Mouse (Mus musculus) ovary, postnatal 14 days (tissue): ENCODE measurements around the gene C2cd2l.
A peak's percentile ranks its signal among the peaks of the same experiment; 100 is the strongest.
"Not testable (repeated sequence)": the region's sequence is repeated elsewhere in the genome, so short reads cannot be mapped to it uniquely, and the experiment has no call there.

Experiments used
- DNase-seq: peaks from one replicate; pipeline ENCODE4 v3.0.0; 2022; ENCODE audit warnings: low spot score

C2cd2l gene

DNA sequence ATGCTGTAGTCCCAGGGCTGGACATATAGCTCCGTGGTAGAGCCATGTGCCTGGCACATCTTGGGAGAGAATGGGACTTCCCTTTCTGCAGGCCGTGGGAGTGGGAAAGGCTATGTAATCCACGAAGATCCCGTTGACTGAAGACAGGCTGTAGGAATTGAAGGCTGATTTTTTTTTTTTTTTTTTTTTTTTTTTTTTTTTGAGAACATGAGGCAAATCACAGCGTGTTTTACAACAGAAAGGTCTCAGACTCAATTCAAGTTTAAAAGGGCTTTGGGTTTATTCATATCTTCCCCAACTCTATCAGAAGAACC, 16.0 kb upstream of the C2cd2l start:
- no peak for DNase-seq

DNA sequence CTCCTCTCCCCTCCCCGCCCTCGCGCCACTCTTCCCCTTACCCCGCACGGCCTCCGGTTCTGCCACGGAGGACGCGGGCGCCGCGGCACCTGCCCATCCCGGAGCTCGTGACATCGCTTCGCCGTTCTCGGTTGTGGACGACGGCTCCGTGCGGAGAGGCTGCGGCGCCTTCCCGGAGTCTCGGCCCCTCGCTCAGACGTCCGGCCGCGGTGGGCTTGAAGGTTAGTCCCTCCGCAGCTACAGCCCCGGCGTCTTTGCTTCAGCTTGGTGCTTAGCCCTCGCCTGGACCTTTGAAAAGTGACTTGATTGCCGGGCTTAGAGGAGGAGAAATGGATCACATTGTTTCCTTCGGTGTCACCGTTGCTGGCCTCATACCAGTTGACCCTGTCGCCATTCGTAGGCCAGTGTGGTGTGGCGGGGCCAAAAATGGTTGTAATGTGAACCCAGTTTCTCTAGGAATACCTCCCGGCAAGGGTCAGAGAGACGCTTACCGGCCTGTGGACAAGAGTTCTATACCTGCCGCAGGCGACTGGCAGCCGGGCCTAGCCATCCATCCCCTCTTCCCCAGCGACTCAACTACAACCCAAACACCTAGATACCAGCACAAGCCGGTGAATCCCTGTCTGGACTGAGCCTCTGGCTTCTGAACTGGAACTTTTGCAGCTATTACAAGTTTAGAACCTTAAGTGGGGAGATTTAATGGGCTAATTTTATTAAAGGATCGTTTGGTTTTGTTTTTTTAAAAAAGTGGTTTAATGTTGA, 15.4 kb upstream of the C2cd2l start:
- DNase-seq, result peak; percentile 30

DNA sequence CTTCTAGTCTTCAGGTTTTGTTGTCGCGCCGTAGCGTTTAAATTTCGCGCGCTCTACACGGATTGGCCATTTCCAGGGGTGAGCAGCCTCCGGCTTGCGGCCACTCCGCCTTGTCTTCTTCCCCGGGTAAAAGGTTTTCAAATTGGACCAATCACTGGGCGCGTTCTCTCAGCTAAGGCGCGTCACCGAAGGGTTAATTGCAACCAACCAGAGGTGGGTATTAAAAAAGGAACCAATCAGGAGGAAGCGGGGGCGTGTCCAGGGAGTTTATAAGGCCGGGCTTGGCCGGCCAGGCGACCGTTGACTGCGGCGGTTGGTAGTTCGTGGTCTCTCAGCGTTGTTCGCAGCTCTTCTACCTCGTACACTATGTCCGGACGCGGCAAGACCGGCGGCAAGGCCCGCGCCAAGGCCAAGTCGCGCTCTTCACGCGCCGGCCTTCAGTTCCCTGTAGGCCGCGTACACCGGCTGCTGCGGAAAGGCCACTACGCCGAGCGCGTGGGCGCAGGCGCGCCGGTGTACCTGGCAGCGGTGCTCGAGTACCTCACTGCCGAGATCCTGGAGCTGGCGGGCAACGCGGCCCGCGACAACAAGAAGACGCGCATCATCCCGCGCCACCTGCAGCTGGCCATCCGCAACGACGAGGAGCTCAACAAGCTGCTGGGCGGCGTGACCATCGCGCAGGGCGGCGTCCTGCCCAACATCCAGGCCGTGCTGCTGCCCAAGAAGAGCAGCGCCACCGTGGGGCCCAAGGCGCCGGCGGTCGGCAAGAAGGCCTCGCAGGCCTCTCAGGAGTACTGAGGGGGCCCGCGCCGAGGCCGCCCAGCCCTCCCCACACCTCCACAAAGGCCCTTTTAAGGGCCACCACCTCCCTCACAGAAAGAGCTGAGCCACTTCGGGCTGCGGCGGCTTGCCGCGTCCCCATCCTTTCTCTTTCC, 14.6 kb upstream of the C2cd2l start, which contains the start of gene H2afx:
Gene H2afx, plus strand, starts transcription at position 299 of the 935 bp plus-strand sequence.
- peak; percentile 97 for DNase-seq

DNA sequence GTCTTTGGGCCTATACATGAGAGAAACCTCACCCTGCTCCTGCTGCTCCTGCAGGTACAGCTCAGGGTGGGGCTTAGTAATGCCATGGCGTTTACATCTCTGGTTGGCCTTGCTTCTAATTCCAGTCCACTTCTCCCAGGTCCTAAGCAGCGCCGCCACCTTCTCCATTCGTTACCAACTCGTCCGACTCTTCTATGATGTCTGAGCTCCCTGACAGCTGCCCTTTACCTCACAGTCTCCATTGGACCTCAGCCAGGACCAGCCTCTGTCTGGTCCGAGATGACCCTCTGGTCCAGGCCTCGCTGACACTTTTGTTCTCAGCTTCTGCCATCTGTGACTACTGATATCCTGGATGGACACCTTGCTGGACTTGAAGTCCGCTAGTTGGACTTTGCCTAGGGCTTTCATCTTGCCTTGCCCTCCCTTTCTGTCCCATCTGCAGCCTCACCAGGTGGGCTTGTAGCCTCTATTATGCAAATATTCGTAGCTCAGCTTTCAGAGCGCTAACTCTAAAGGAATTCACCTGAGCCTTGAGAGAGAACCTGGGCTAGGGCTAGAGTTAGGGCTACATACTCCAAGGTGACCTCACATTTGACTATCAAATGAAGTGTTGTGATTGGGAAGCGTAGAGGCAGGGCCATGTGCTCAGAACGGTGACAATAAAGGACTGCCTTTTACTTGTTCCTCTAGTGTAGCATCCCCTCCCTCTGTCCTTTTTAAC, 13.0 kb upstream of the C2cd2l start:
- no peak for DNase-seq

DNA sequence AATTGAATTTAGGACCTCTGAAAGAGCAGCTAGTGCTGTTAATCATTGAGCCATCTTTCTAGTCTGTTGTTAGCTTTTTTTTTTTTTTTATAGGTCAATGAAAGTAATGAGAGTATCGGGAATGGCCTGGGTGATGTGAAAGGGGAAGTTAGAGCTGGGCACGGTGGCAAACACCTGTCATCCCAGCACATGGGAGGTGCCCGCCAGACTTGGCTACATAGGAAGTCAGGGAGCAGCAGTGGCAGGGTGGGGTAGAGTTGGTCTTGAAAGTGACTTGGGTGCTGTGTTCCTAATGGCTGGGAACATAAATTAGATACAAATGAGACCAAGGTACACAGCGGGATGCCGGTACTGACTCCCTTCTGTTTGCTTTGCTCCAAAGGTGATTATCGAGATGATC, 10.7 kb upstream of the C2cd2l start:
- DNase-seq, result no peak

DNA sequence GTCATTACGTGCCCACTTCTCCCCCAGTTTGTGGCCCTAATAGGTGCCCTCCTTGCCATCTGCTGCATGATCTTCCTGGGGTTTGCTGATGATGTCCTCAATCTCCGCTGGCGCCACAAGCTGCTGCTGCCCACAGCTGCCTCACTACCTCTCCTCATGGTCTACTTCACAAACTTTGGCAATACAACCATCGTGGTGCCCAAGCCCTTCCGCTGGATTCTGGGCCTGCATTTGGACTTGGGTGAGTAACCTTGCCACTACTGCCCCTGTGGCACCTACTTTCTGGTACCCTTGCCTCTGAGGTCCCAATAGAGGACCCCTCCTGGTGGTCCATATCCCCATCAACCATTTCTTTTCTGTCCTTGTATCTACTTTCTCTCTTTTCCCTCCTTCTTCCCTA, 7.8 kb upstream of the C2cd2l start:
- no peak for DNase-seq

DNA sequence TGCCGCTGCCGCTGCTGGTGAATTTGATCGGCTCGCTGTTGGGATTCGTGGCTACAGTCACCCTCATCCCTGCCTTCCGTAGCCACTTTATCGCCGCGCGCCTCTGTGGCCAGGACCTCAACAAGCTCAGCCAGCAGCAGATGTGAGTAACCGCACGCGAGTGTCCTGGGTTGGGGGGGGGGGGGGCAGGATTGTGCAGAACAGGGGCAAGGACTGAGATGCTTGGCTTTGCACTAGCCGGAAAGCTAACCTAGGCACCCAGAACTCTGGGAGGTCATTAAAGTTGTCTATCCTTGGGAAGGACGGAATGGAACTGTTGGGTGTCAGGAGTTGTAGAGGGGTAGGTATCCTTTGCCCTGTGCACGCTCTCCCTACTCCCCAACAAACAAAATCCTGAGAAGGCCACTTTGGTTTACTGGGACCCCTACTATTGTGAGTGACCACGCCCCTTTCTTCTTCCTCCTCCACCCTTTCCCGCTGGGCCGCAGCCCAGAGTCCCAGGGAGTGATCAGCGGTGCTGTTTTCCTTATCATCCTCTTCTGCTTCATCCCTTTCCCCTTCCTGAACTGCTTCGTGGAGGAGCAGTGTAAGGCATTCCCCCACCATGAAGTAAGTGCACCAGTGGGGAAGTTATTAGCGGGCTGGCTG, 7.1 kb upstream of the C2cd2l start:
- DNase-seq, result no peak

DNA sequence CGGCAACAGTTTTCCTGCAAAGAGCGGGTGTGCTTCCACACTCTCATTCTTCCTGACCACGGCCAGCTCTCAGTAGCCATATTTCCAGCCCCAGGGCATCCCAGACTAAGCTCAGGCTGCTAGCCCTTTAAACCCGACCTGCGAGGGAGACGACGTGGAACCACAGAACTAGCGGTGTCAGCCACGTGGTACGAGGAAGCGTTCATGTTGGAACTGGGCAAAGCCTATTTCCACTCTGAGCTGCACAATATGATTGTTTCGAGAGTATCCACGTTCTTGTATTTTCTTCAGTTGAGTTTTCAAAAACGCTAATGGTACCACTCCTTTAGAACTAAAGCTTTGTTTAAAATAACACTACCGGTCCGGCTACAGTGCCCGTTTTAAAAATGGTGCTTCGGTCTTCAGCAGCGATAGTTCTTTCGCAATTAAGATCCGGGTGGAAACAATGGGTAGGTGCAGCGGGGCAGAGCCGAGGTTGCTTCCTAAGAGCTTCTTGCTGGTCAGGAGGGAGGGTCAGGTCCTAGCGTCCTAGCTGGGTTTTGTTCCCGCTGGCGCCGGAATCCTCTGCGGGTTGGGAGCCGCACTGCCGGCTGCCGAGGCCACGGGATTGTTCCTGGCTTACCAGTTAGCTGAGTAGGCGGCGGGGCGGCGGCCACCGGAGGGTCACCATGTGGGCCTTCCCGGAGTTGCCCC, 6.4 kb upstream of the C2cd2l start:
- peak; percentile 70 for DNase-seq

DNA sequence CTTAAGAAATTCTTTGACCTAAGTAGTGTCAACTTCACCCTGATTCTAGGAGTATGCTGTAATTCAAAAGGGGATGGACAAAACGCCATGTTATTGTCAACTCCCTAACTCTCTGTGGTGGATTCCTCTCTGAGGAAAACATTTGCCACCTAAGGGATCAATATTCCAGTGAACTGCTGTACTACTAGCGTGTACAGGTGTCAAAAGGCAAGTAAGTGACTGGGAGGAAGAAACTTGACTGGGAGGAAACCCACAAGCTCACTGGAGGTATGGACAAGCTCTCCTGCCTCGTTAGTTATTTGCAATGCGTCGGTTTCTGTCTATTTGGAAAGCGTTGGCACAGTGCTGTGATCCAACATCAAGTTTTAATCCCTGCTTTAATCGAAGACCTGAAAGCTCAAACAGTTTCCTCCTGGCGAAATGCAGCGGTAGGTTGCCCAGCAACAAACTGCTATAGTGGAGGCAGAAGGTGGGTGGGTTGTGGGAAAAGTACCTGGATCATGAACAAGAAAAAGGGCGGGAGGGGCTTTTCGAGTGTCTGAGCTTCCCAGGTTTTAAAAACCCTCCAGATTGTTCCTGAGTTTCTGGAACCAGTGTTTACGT, 5.8 kb upstream of the C2cd2l start, which contains the start of gene Dpagt1:
Gene Dpagt1, plus strand, starts transcription at position 252 of the 603 bp plus-strand sequence.
- no peak for DNase-seq

DNA sequence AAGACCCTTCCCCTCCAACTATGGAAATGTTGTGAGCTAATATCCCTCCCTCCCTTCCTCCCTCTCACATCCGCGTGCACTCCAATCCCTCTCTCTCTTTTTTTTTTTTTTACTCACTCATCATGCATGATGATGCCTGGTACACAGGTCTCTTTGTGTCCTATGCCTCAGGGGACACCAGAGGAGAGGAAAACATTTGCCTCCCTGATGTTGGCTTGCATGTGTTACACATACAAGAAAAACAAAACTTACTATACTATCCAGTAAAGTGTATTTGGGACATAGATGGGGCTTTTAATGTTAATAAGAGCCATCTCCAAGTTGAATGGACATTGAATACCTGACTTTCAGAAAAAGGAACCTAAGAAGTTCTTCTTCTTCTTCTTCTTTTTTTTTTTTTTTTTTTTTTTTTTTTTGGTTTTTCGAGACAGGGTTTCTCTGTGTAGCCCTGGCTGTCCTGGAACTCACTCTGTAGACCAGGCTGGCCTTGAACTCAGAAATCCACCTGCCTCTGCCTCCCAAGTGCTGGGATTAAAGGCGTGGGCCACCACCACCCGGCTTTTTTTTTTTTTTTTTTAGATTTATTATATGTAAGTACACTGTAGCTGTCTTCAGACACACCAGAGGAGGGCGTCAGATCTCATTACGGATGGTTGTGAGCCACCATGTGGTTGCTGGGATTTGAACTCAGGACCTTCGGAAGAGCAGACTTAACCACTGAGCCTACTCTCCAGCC, 5.1 kb upstream of the C2cd2l start:
- not testable (repeated sequence) for DNase-seq

DNA sequence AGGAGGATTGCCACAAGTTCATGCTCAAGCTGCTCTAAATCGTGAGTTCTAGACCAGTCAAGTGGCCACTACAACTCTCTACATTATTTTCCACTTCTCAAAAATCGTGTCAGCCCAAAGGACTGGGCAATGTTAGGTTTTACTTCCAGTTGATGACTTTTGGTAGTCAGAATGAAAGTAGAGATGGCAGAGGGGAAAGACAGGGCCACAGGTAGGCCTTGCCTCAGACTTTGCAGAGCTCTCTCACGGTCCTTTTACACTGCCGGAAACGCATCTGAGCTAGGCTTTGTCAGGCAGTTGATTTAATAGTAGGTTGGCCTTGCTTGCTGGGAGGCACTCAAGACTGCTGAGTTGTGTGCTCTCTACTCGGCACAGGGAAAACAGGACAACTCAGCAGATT, 4.1 kb upstream of the C2cd2l start:
- DNase-seq, result no peak

DNA sequence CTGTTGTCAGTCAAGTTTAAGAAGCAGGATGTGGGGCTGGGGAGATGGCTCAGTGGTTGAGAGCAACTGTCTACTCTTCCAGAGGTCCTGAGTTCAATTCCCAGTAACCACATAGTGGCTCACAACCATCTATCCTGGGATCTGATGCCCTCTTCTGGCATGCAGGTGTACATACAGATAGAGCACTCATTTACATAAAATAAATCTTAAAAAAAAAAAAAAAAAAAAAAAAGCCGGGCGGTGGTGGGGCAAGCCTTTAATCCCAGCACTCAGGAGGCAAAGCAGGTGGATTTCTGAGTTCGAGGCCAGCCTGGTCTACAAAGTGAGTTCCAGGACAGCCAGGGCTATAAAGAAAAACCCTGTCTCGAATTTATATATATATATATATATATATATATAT, 3.6 kb upstream of the C2cd2l start:
- not testable (repeated sequence) for DNase-seq

DNA sequence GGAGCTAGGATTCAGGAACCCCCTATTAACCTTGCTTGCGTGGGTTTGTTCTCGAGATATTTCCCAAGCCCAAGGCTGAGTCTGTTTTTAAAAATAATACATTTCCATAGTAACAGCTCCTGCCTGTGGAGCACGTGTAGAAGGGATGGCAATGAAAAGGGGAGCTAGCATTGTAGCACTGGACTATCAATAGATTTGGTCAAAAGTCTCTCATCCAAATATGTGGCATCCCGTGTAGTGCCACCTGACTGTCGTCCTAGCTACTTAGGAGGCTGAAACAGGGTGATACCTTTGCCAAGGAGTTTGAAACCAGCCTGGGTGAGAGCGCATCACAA, 681 bp upstream of the C2cd2l start:
- no peak for DNase-seq

DNA sequence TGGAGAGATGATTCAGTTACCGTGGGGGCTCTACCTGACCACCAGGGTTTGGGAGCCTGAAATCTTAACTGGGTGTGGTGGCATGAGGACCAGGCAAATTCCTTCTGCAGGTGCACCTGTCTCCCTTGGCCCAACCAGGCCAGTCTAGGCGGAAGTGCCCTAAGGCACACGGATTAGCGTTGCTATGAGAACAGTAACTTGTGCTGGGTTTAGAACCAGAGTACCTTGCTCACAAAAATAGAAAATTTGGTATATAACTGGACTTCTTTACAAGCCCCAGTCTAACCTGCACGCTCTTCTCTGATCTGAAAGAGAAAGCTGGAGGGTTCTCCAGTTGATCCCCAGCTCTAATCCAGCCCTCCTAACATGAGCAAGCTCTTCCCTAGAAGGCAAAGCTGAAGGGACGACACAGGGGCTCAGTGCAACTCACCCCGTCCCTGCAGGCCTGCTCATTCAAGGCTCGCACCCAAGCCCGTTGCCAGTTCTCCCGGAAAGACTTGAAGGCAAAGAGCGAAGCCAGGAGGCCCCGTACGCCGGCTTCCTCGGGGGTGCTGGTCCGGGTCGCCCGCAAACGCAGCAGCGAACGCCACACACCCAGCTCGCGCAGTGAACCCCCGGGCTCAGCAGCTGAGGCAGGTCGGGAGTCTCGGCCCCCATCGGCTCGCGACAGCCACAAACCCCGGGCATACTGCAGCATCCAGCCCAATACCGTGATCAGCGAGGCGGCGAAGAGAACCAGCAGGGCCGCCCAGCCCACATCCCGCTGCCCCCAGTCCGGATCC, 789 bp downstream of the C2cd2l start:
- peak; percentile 34 for DNase-seq

DNA sequence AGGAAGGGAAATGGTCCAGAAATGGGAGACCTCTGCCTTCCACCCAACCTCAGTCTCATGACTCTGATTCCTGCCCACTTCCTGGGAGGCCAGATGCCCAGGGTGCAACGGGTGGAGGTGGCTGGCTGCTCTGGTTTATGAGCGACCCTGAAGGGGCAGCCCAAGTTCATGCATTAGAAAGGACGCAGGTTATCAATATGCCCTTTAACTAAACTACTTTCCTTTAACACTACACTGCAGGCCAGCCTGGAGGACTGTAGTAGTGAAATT, 1.3 kb downstream of the C2cd2l start:
- no peak for DNase-seq

DNA sequence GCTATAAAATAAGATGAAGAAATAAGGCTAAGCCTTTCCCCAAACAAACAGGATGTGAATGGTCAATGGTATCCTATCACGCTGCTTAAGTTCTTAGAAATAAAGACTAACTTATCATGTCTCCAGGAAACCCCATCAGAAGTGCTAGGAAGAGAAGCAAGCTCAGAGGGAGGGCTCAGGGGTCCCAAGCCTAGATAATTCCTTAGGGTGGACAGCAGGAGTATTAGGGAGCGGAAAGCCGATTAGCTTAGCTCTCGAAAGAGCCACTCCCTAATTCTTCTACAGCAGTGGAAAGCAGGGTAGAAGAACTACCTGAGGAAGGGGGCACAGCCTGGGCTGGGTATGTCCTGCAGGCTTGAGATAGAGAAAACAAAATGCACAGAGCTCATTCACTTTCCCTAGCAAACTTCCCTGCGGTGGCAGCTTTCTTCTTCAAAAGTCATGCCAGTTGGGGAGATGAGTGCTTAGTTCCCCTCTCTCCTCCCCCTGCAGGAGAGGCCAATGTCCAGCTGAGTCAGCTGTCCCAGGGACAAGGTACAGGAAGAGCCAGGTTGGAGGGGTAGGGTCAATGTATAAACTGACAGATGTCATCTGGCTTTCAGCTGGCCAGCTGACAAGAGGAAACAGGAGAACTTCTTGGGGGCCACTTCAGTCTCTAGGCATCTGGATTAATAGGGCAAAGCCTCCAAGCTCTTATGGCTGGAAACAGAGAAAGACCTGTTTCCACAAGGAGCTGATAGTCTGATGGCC, 1.8 kb downstream of the C2cd2l start:
- DNase-seq, result no peak

DNA sequence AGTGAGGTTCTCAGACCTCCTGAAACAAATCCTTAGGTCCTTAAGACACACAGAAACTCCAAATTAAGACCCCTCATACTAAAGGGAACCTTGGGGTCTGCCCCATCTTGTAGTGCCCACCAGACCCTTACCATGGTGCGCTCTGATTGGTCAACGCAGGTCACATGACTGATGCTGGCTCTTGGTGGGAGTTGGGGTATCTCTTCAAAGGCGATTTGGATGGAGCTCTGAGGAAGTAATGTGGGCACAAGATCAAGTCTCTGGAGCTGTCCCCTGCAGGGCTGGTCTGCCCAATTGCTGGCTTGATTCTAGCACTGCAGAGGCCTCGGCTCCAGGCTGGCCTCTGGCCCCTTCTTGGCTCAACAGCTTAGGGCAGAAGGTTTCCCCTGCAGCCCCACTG, 2.6 kb downstream of the C2cd2l start:
- DNase-seq, result no peak

DNA sequence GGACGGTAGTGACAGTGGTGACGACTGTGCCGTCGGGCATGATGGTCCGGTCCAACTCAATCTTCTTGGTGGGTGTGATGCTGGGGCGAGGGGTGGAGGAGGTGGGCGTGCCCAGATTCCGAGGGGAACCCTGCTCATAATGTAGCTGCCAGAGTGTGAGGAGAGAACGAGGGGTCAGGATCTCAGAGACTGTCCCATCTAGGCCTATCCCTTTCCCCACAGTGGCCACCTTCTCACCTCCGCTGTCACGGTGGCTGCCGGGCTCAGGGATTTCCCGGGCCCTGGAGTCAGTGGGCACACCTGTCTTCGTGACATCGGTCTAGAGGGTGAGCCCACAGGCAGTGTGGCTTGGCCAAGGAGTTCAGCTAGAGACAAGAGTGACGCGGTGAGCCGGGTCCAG, 5.2 kb downstream of the C2cd2l start:
- DNase-seq, result no peak

DNA sequence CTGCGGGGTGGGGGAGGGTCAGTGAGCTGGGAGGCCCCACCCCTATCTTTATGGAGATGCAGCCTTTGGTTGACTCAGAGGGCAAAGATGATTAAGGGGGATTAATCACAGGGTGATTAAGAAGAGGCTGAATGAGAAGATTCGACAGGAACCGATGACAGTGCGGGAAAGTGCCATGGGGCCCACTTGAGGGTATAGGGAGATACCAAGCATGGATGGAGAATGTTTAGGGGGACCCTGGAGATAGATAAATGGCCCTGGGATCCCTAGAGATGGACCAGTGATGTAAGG, 5.9 kb downstream of the C2cd2l start:
- no peak for DNase-seq
